Mouse (Mus musculus) urinary bladder, adult 18-20 months (tissue): ENCODE measurements at regions not wholly inside any gene's neighbourhood (a gene's known extent, or its start where the extent isn't known, plus 50 kb on each side); places are given as distances from the start of the nearest gene placed in this dataset.
A peak's percentile ranks its signal among the peaks of the same experiment; 100 is the strongest.

Experiments used
- DNase-seq, 2 experiments: peaks; one replicate each; pipeline ENCODE4 v3.0.0; 2022; ENCODE audit warnings: low spot score in 2 of 2, mixed read lengths in 2 of 2

GRCm38 (mm10) chr12:92509494-92509893 lies 660.5 kb upstream of the Sel1l start:
- no peak for DNase-seq

- DNase-seq = no peak
These were observed 660.0 kb upstream of the Sel1l start for GRCm38 (mm10) chr12:92508796-92509489.

- DNase-seq = no peak
These were observed 635.0 kb upstream of the Sel1l start for GRCm38 (mm10) chr12:92483984-92484383.

GRCm38 (mm10) chr12:92474293-92475062 lies 625.5 kb upstream of the Sel1l start:
- DNase-seq = no peak

- DNase-seq = no peak
These were observed 602.3 kb upstream of the Sel1l start for GRCm38 (mm10) chr12:92451110-92451818.

- no peak for DNase-seq
These were observed 569.5 kb upstream of the Sel1l start for GRCm38 (mm10) chr12:92418458-92418857.

- no peak for DNase-seq
These were observed 556.5 kb upstream of the Sel1l start for GRCm38 (mm10) chr12:92405506-92405905.

- no peak for DNase-seq
These were observed 552.0 kb upstream of the Sel1l start for GRCm38 (mm10) chr12:92400987-92401386.

- no peak for DNase-seq
These were observed 537.2 kb upstream of the Sel1l start for GRCm38 (mm10) chr12:92386195-92386594.

- no peak for DNase-seq
These were observed 535.4 kb upstream of the Sel1l start for GRCm38 (mm10) chr12:92384266-92384937.

- DNase-seq = no peak
These were observed 530.2 kb upstream of the Sel1l start for GRCm38 (mm10) chr12:92379130-92379529.

GRCm38 (mm10) chr12:92365926-92366325 lies 517.0 kb upstream of the Sel1l start:
- DNase-seq = no peak

- no peak for DNase-seq
These were observed 504.7 kb upstream of the Sel1l start for GRCm38 (mm10) chr12:92353386-92354257.

GRCm38 (mm10) chr12:92318241-92318640 lies 469.3 kb upstream of the Sel1l start:
- no peak for DNase-seq

- no peak for DNase-seq
These were observed 468.7 kb upstream of the Sel1l start for GRCm38 (mm10) chr12:92317609-92318008.

- DNase-seq = no peak
These were observed 467.3 kb upstream of the Sel1l start for GRCm38 (mm10) chr12:92316285-92316684.

- DNase-seq = no peak
These were observed 466.9 kb upstream of the Sel1l start for GRCm38 (mm10) chr12:92315820-92316219.

GRCm38 (mm10) chr12:92302951-92303591 lies 454.1 kb upstream of the Sel1l start:
- peak in 1 of 2 experiments; percentile 3 for DNase-seq

- DNase-seq = no peak
These were observed 445.9 kb upstream of the Sel1l start for GRCm38 (mm10) chr12:92294887-92295286.

GRCm38 (mm10) chr12:92293341-92293720 lies 444.4 kb upstream of the Sel1l start:
- no peak for DNase-seq
